Mouse (Mus musculus) neural tube, embryonic 11.5 days (tissue): ENCODE results near the gene Crim1. TPM values are rescaled to one million over a fixed set of nuclear protein-coding genes. Genes with fewer than 3 reads are reported as not detected.

Experiments
- ATAC-seq: fragments of 200-750 bp; cut with Nextera tagmentation; 2 replicates; pipeline ENCODE4 v1.8.0; 2017; ENCODE audit warnings: moderate number of reproducible peaks, mild to moderate bottlenecking, moderate TSS enrichment, moderate library complexity; ENCODE audit not compliant: insufficient read depth, low FRiP score, low TSS enrichment
- DNase-seq: peaks from one replicate; pipeline ENCODE4 v3.0.0-alpha.2; 2015; ENCODE audit warnings: low spot score
- H3K27ac ChIP-seq: fragments of 300-500 bp; sonication (generic); 2 replicates; pipeline ENCODE4 v1.5.1; 2014; ENCODE audit warnings: low read depth, mild to moderate bottlenecking, low read length
- H3K27me3 ChIP-seq: fragments of 300-500 bp; sonication (generic); 2 replicates; pipeline ENCODE4 v1.6.1; 2014; ENCODE audit warnings: mild to moderate bottlenecking, low read length, mixed read lengths; ENCODE audit not compliant: control insufficient read depth, insufficient read depth
- H3K36me3 ChIP-seq: fragments of 300-500 bp; sonication (generic); 2 replicates; pipeline ENCODE4 v1.6.1; 2014; ENCODE audit warnings: mild to moderate bottlenecking, low read length, moderate library complexity, mixed read lengths; ENCODE audit not compliant: control insufficient read depth, insufficient read depth
- H3K4me1 ChIP-seq: fragments of 300-500 bp; sonication (generic); 2 replicates; pipeline ENCODE4 v1.6.1; 2014; ENCODE audit warnings: low read length, mixed read lengths; ENCODE audit not compliant: control insufficient read depth, insufficient read depth
- H3K4me2 ChIP-seq: fragments of 300-500 bp; sonication (generic); 2 replicates; pipeline ENCODE4 v1.6.1; 2014; ENCODE audit warnings: low read depth, mild to moderate bottlenecking, moderate library complexity
- H3K4me3 ChIP-seq: fragments of 300-500 bp; sonication (generic); 2 replicates; pipeline ENCODE4 v1.5.1; 2014; ENCODE audit warnings: low read depth, low read length
- H3K9ac ChIP-seq: fragments of 300-500 bp; sonication (generic); 2 replicates; pipeline ENCODE4 v1.6.1; 2014; ENCODE audit warnings: mild to moderate bottlenecking, low read length
- H3K9me3 ChIP-seq: fragments of 300-500 bp; sonication (generic); 2 replicates; pipeline ENCODE4 v1.6.1; 2016; ENCODE audit warnings: low read length; ENCODE audit not compliant: control insufficient read depth
- WGBS: fragments of 180-500 bp; shearing (Covaris S2); extraction: QIAGEN DNeasy Blood & Tissue Kit; methylation state at CpG from one replicate; pipeline ENCODE4 v1.1.7; 2014; 5-methylcytosine and 5-hydroxymethylcytosine counted together
- polyA plus RNA-seq: library from polyadenylated mRNA; unstranded; fragments of >200 nt; fragmentation: Nextera tagmentation; extraction: Ambion mirVana; gene quantifications from 2 replicates; pipeline ENCODE4 v1.2.1, GENCODE M21; 2014

Gene Crim1
- polyA plus RNA-seq, 1 experiment from 2014 or later, result 5.6 TPM

DNA sequence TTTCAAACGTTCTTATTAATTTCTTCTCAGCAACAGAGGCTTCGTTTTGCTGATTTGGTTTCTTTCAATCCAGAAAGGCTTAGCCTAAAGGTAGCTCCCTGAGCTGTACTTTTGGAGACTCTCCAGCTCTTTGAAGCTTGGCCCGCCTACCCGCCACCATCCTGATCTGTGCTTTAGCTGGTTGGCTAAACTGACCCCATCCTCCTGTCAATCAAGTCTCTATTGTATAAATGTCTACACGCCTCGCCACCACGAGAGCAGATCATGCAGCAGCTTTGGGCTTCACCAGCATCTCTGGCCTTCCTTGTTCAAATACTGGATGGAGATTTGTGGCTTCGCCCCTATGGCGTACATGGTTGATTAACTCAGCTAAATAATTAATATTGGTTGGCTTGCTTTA, 108.2 kb downstream of the Crim1 start:
- ATAC-seq (no peak), DNase-seq (no peak)
- H3K4me1 ChIP-seq, result no peaks in the 10 kb centered on the region
- H3K27me3 ChIP-seq, result no peaks in the 10 kb centered on the region
- H3K4me3 ChIP-seq, result no peak overlapping the region
- H3K9me3 ChIP-seq, result no peaks in the 10 kb centered on the region
- no peak overlapping the region for H3K4me2 ChIP-seq
- H3K9ac ChIP-seq, result no peak overlapping the region
- H3K36me3 ChIP-seq, result no peaks in the 10 kb centered on the region
- WGBS, result 90% methylated on average over 9 of the region's 9 CpGs
- H3K27ac ChIP-seq, result no peak overlapping the region

- no peak overlapping the region for H3K27ac ChIP-seq
- no peak for DNase-seq
- no peaks in the 10 kb centered on the region for H3K9me3 ChIP-seq
- ATAC-seq, result no peak
- WGBS, result 93% methylated on average over 12 of the region's 12 CpGs
- no peak overlapping the region for H3K4me3 ChIP-seq
- H3K36me3 ChIP-seq, result 0 out of 2 replicates have a peak, but pooled peaks cover 2% of the 10 kb centered on the region
- H3K9ac ChIP-seq, result no peak overlapping the region
- H3K4me1 ChIP-seq, result no peaks in the 10 kb centered on the region
- no peaks in the 10 kb centered on the region for H3K27me3 ChIP-seq
- H3K4me2 ChIP-seq, result no peak overlapping the region
Observed at GRCm38 (mm10) chr17:78313006-78313405, 113.0 kb downstream of the Crim1 start.

- ATAC-seq, result no peak
- Histone ChIP-seq H3K9ac (no peak overlapping the region), H3K9me3 (no peaks in the 10 kb centered on the region), H3K4me2 (no peak overlapping the region), H3K27me3 (no peaks in the 10 kb centered on the region), H3K4me1 (no peaks in the 10 kb centered on the region), H3K36me3 (0 out of 2 replicates have a peak, but pooled peaks cover 2% of the 10 kb centered on the region), H3K4me3 (no peak overlapping the region), H3K27ac (no peak overlapping the region)
- WGBS, result 72% methylated on average over 5 of the region's 5 CpGs
- no peak for DNase-seq
Observed at GRCm38 (mm10) chr17:78313612-78314011, 113.6 kb downstream of the Crim1 start.

GRCm38 (mm10) chr17:78315659-78316058, 115.6 kb downstream of the Crim1 start:
- 0 out of 2 replicates have a peak, but pooled peaks cover 2% of the 10 kb centered on the region for H3K36me3 ChIP-seq
- H3K4me1 ChIP-seq, result no peaks in the 10 kb centered on the region
- no peak overlapping the region for H3K4me2 ChIP-seq
- H3K27ac ChIP-seq, result no peak overlapping the region
- H3K4me3 ChIP-seq, result no peak overlapping the region
- H3K9ac ChIP-seq, result no peak overlapping the region
- 90% methylated on average over 11 of the region's 11 CpGs for WGBS
- H3K27me3 ChIP-seq, result no peaks in the 10 kb centered on the region
- no peak for DNase-seq
- ATAC-seq, result no peak
- no peaks in the 10 kb centered on the region for H3K9me3 ChIP-seq

GRCm38 (mm10) chr17:78317381-78317780, 117.3 kb downstream of the Crim1 start:
- Histone ChIP-seq H3K4me1 (no peaks in the 10 kb centered on the region), H3K27ac (no peak overlapping the region), H3K36me3 (0 out of 2 replicates have a peak, but pooled peaks cover 2% of the 10 kb centered on the region), H3K4me2 (no peak overlapping the region), H3K9me3 (no peaks in the 10 kb centered on the region), H3K4me3 (no peak overlapping the region), H3K9ac (no peak overlapping the region), H3K27me3 (no peaks in the 10 kb centered on the region)
- DNase-seq (no peak), ATAC-seq (no peak)
- 86% methylated on average over 5 of the region's 5 CpGs for WGBS

- H3K27me3 ChIP-seq, result no peaks in the 10 kb centered on the region
- no peak for ATAC-seq
- no peak overlapping the region for H3K9ac ChIP-seq
- DNase-seq, result no peak
- 85% methylated on average over 3 of the region's 3 CpGs for whole genome bisulfite sequencing
- H3K4me2 ChIP-seq, result no peak overlapping the region
- no peak overlapping the region for H3K27ac ChIP-seq
- no peak overlapping the region for H3K4me3 ChIP-seq
- no peaks in the 10 kb centered on the region for H3K4me1 ChIP-seq
- 0 out of 2 replicates have a peak, but pooled peaks cover 2% of the 10 kb centered on the region for H3K36me3 ChIP-seq
- no peaks in the 10 kb centered on the region for H3K9me3 ChIP-seq
Observed at GRCm38 (mm10) chr17:78318810-78319209, 118.8 kb downstream of the Crim1 start.

DNA sequence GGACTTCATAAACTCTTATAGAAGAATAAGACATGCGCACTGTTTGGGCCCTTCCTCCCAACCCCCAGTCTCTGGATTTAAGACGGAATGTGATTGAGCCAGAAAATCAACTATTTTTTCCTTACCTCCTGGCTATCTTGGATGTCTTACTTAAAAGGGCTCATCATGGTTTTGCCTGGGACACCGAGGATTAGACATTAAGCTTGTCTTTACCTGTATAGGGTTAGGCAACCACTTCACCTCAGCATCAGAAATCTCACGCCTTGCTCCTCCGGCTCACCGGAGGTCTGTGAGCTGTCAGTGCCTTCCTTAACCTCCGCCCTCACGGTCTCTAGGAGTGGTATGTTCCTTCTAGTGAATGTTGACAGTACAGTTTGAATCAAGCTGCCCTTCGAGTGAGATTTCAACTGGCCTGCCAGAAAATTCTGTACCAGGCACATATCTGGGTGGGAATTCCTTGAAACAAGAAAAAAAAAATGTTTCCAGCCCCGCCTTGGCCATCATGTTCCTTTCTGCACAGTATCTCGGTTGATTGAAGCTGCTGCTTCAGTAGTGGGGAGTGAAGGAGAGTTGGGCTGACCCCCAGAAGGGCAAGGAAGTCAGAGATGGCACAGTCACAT, 121.3 kb downstream of the Crim1 start:
- no peaks in the 10 kb centered on the region for H3K4me1 ChIP-seq
- no peak overlapping the region for H3K27ac ChIP-seq
- H3K9me3 ChIP-seq, result no peaks in the 10 kb centered on the region
- no peak overlapping the region for H3K9ac ChIP-seq
- no peak overlapping the region for H3K4me2 ChIP-seq
- 85% methylated on average over 11 of the region's 11 CpGs for WGBS
- no peaks in the 10 kb centered on the region for H3K36me3 ChIP-seq
- H3K4me3 ChIP-seq, result no peak overlapping the region
- no peaks in the 10 kb centered on the region for H3K27me3 ChIP-seq
- ATAC-seq, result no peak
- DNase-seq, result no peak

DNA sequence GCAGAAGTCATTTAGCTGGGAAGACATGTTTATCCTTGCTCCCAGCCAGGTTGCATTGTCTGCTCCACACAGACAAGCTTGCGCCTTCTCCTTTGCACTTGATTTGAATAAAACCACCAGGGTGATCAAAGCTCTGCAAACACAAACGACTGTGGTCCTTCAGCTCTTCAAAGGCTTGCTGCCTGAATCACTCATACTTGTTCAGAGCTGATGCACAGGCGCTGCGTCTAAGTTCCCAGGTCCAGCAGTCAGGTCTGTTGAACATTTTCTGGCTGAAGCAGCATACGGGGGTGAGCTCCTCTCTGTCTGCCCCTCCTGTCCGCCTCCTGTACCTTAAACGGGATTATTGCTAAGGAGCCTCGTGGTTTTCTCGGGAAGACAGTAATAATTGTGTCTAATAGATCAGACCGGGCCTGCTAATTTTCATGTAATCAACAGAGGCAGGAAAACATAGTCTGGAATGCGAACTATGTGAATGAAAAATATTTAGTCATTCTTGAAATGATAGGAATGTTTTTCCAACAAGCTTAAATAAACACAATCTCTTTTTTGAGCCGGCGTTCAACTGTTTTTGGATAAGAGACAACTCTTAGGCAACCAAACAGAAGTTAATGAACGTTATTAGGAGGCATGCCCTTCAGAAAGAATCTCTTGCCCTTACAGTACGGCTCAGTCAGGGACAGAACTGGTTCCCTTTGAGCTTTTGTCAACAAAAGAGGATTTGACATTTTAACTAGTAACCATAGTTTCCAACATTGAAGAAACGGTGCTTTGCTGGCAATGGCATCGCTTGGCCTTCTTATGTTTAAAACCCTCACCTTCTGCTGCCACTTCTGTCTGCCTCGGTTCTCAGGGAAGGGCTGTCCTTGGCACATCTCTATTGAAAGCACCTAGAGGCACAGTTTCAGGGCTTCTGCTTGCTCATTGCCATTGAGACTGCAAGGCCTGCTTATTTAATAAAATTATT, 122.6 kb downstream of the Crim1 start:
- no peaks in the 10 kb centered on the region for H3K36me3 ChIP-seq
- DNase-seq, result no peak
- no peak overlapping the region for H3K4me3 ChIP-seq
- H3K27me3 ChIP-seq, result no peaks in the 10 kb centered on the region
- ATAC-seq, result no peak
- no peak overlapping the region for H3K9ac ChIP-seq
- H3K9me3 ChIP-seq, result no peaks in the 10 kb centered on the region
- H3K4me1 ChIP-seq, result no peaks in the 10 kb centered on the region
- no peak overlapping the region for H3K27ac ChIP-seq
- 61% methylated on average over 18 of the region's 18 CpGs for WGBS
- H3K4me2 ChIP-seq, result no peak overlapping the region
